Mouse (Mus musculus) heart, adult 2 months (tissue): Measurements from ENCODE around the gene Cox20. TPM values are rescaled to one million over a fixed set of nuclear protein-coding genes. Genes with fewer than 3 reads are reported as not detected.
A peak's percentile ranks its signal among the peaks of the same experiment; 100 is the strongest.

Experiments
- DNase-seq, 2 experiments: peaks; one replicate each; pipeline ENCODE4 v3.0.0; 2021
- H3K27ac ChIP-seq: fragments of 200-600 bp; 2 replicates; pipeline ENCODE4 v1.8.1; 2022
- H3K27me3 ChIP-seq: fragments of 200-500 bp; 2 replicates; pipeline ENCODE4 v1.6.1; 2012; ENCODE audit warnings: mild to moderate bottlenecking, low read length, inconsistent platforms, mixed read lengths; ENCODE audit not compliant: control insufficient read depth, insufficient read depth
- H3K36me3 ChIP-seq: fragments of 200-500 bp; 2 replicates; pipeline ENCODE4 v1.6.1; 2012; ENCODE audit warnings: low read length, inconsistent platforms; ENCODE audit not compliant: control insufficient read depth, insufficient read depth
- H3K4me1 ChIP-seq: fragments of 200-500 bp; 2 replicates; pipeline ENCODE4 v1.6.1; 2011; ENCODE audit warnings: low read length; ENCODE audit not compliant: control insufficient read depth, insufficient read depth
- H3K4me3 ChIP-seq: fragments of 200-600 bp; 2 replicates; pipeline ENCODE4 v1.8.1; 2022
- H3K79me2 ChIP-seq: fragments of 200-500 bp; replicated peaks from 2 replicates; pipeline ENCODE4 v1.6.1; 2012; ENCODE audit warnings: mild to moderate bottlenecking, inconsistent platforms, low read length, moderate library complexity, mixed read lengths; ENCODE audit not compliant: control insufficient read depth, insufficient read depth
- H3K9ac ChIP-seq: fragments of 200-500 bp; 2 replicates; pipeline ENCODE4 v1.6.1; 2012; ENCODE audit warnings: low read depth, mild to moderate bottlenecking, control low read depth, inconsistent platforms, low read length, mixed read lengths
- CTCF ChIP-seq: fragments of 200-600 bp; IDR thresholded peaks from 2 replicates; pipeline ENCODE4 v1.8.1; 2022; ENCODE audit warnings: antibody characterized with exemption, mild to moderate bottlenecking, moderate library complexity
- EP300 ChIP-seq: fragments of 200-500 bp; IDR thresholded peaks from 2 replicates; pipeline ENCODE4 v1.6.1; 2011; ENCODE audit warnings: low read depth, low read length, control low read depth; ENCODE audit not compliant: insufficient read depth
- POLR2A ChIP-seq: fragments of 200-500 bp; IDR thresholded peaks from 2 replicates; pipeline ENCODE4 v1.6.1; 2011; ENCODE audit warnings: mild to moderate bottlenecking, low read depth, low read length, control low read depth; ENCODE audit not compliant: insufficient read depth
- WGBS: fragments of 180-500 bp; shearing (Covaris S2); methylation state at CpG from one replicate; pipeline ENCODE4 v1.1.7; 2018; 5-methylcytosine and 5-hydroxymethylcytosine counted together
- intact Hi-C: fragments of 180-260 bp; cut with DNase I; formaldehyde crosslinking; loops from one replicate; pipeline ENCODE4 v1.15.1; 2025
- microRNA-seq, 2 experiments: library from miRNA; unstranded; fragments of <30 nt; microRNA quantifications; one replicate each; pipeline ENCODE4 v1.2.0; 2021
- polyA plus RNA-seq: library from polyadenylated mRNA; depleted of rRNA; stranded (reverse); fragments of >200 nt; gene quantifications from 2 replicates; pipeline ENCODE4 v1.2.3, GENCODE M21; 2012; rRNA removed
- total RNA-seq, 2 experiments: library from RNA; stranded (reverse); gene quantifications; 2 replicates each; pipeline ENCODE4 v1.2.3; 2021

Gene Cox20
- total and polyA plus RNA-seq, 3 experiments: 54.7 to 105 (median 102) TPM

GRCm38 (mm10) chr1:178368548-178369271 is 49.8 kb downstream of the Cox20 start:
- Histone ChIP-seq H3K27me3 (no peaks in the 10 kb centered on the region), H3K4me3 (peak overlapping the region; percentile 62), H3K4me1 (peaks cover 5% of the 10 kb centered on the region), H3K9ac (peak overlapping the region; percentile 72), H3K79me2 (no peaks in the 10 kb centered on the region), H3K27ac (peak overlapping the region; percentile 90), H3K36me3 (peaks cover 5% of the 10 kb centered on the region)
- intact Hi-C loops: loop anchor here (1.0 to 2.0 kb wide), 3 partner anchors 32 to 50 kb away; partner anchors contain the start of gene Hnrnpu
- peak; percentile 94 to 97 for DNase-seq
- 1% methylated on average over 36 of the region's 36 CpGs for WGBS
- TF ChIP-seq POLR2A: peak; percentile 82
- no peak for TF ChIP-seq CTCF
- TF ChIP-seq EP300: no peak; the same call in none of the 2 replicates

DNA sequence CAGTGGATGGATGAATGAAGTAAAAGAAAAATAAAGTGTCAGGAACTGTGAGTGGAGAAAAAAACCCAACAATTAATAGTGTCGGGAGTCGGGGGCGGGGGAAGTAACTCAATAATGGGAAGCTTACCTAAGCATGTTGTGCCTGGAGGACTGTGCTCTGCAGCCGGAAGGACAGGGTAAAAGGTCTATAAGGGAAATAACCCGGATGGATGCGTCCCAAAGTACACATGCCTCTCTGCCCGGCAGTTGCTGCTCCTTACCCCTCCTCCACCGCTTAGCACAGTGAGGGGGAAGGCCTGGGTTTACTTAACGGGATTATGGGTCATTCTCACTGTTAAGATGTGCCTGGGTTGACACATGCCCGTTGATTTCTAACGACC is 50.3 kb downstream of the Cox20 start:
- peak overlapping the region; percentile 67 for H3K9ac ChIP-seq
- no peaks in the 10 kb centered on the region for H3K79me2 ChIP-seq
- 0 out of 2 replicates have a peak, but pooled peaks have one; percentile 42 for TF ChIP-seq EP300
- TF ChIP-seq CTCF: no peak
- intact Hi-C loops: loop anchor here (1.0 to 2.0 kb wide), 3 partner anchors 32 to 51 kb away; partner anchors contain the start of gene Hnrnpu
- H3K4me1 ChIP-seq: peaks cover 5% of the 10 kb centered on the region
- under 1% methylated on average over 11 of the region's 11 CpGs for WGBS
- H3K4me3 ChIP-seq: peak overlapping the region; percentile 62
- H3K27me3 ChIP-seq: no peaks in the 10 kb centered on the region
- H3K27ac ChIP-seq: peak overlapping the region; percentile 90
- H3K36me3 ChIP-seq: peaks cover 5% of the 10 kb centered on the region
- DNase-seq: peak in 1 of 2 experiments; percentile 53

Small RNA genes lying within 50 kb of the gene (microRNA-seq; reads per million reads assigned to microRNA genes)
- gene Gm27458: 0 reads per million in 2 experiments

Other genes starting within 250 kb of the Cox20 start
- 10 to 100 TPM; 16.3 to 18.1 TPM for gene Desi2, start 131.7 kb upstream of the Cox20 start, total RNA-seq
- gene Desi2, start 131.7 kb upstream of the Cox20 start, polyA plus RNA-seq: 7.2 and 13.2 TPM in 2 replicates
- 100 to 1,000 TPM; 167 to 176 TPM for gene Hnrnpu, start 18.7 kb downstream of the Cox20 start, total RNA-seq
- 27.3 and 52.4 TPM in 2 replicates for gene Hnrnpu, start 18.7 kb downstream of the Cox20 start, polyA plus RNA-seq
- gene Efcab2, start 87.0 kb downstream of the Cox20 start, total RNA-seq: 100 to 1,000 TPM in 1 of 2 experiments, 10 to 100 TPM in 1; 94.1 to 112 TPM
- gene Efcab2, start 87.0 kb downstream of the Cox20 start, polyA plus RNA-seq: 11.4 and 32.0 TPM in 2 replicates
- gene Kif26b, start 210.0 kb downstream of the Cox20 start, total RNA-seq: 1 to 10 TPM; 2.4 to 3.0 TPM
- 0.86 and 1.1 TPM in 2 replicates for gene Kif26b, start 210.0 kb downstream of the Cox20 start, polyA plus RNA-seq